Mouse (Mus musculus): Measurements from ENCODE around the gene Ugt1a10. TPM values are rescaled to one million over a fixed set of nuclear protein-coding genes. Genes with fewer than 3 reads are reported as not detected.
"Not testable (repeated sequence)": the region's sequence is repeated elsewhere in the genome, so short reads cannot be mapped to it uniquely, and the experiment has no call there.

Gene Ugt1a10
- polyA plus RNA-seq, 1 experiment from 2014 or later = not detected

DNA sequence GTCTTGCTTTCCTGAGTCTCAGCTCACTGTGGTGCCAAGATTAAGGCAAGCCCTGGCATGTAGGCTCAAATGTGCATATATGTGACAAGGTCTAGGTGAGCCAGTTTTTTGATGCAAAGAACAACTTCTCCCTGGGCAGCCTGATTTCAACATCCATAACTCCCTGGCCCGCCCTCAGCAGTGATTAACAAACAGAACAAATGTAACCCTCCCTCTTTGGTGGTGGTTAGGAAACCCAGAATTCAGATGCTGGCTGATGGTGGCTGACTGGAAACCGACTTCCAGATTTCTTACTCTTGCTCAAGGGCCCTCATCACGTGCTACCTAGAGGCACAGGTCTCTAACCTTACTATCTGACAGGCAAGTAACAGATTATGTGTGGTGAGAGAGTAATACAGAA lies 47.8 kb downstream of the Ugt1a10 start, which contains the start of gene Ugt1a6b:
Gene Ugt1a6b (plus strand): TSS at position 234 of the 400 bp plus-strand sequence.
- not testable (repeated sequence) for H3K9me3 ChIP-seq (replicated peaks); H3K27ac ChIP-seq (replicated peaks); DNase-seq (ENCODE audit: low spot score); H3K27me3 ChIP-seq (ENCODE audit: low read depth, poor library complexity, severe bottlenecking); H3K36me3 ChIP-seq; H3K4me1 ChIP-seq; H3K4me3 ChIP-seq
- WGBS = 81% methylated on average over 3 of the region's 3 CpGs

DNA sequence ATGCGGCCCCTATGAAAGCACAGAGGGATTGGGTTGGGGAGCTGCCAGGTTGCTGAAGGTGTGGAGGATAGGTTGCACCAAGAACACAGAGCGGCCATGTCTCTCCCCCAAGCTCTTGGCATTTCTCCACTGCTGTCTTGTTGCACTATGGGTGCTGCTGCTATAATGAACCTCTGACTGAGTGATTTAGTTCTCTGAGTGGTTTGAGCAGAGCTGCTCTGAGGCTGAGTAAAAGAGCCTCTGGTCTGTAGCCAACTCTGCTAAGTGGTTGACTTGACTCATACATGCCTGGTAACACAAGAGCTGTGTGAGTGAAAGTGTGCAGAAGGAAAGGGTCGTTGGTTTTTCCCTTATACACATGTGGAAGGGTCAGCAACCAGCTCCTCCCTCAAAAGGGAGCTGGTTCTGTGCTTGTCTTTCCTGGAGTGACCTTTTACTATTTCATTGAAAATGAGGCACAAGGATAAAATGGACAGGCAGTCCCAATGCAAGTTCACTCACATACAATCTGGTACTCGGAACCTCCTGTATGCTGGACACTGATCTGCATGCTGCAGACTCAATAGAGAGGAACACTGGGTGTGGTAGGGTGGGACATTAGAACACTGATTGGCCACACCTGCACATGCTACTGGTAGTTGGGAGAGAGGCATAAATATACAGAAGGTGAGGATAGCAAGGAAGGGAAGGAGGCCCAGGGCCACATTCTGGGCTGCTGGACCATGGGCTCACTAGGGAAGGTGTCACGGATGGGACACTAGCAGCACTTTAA lies 48.7 kb downstream of the Ugt1a10 start:
- not testable (repeated sequence) for H3K9me3 ChIP-seq (replicated peaks); DNase-seq (ENCODE audit: low spot score); H3K4me1 ChIP-seq; H3K4me3 ChIP-seq; H3K36me3 ChIP-seq; H3K27ac ChIP-seq (replicated peaks); H3K27me3 ChIP-seq (ENCODE audit: low read depth, poor library complexity, severe bottlenecking)
- 84% methylated on average over 5 of the region's 5 CpGs for WGBS

DNA sequence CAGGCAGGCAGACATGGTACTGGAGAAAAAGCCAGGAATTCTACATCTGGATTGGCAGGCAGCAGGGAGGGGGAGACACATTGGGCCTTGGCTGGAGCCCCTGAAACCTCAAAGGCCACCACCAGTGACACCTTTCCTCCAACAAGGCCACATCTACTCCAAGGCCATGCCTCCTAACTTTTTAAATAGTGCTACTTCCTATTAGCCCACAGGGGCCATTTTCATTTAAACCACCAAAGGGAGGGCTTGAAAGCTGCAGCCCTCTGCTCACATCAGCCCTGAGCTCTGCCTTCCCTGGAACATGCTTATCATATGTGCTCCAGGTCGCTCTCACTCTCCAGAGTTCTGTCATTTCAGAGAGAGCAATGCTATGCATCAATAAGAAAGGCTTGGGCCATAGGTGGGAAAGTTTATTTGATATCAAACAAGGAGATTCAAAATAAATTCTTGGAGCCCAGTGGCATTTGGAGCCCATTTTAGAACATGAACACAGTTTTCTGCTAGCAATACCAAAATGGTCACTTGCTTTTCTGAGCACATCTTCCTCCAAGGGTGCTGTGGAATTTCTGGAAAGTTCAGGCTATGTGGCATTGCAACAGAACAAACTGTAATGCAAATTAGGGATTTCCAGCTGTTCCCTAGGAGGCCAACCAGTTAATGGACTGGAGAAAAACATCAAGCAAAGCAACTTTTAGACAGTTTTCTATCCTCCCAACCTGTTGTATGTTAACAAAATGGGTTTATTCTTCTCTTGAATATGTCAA lies 49.7 kb downstream of the Ugt1a10 start:
- Histone ChIP-seq H3K27ac (replicated peaks) (no peak overlapping the region), H3K4me3 (no peak overlapping the region), H3K4me1 (no peaks in the 10 kb centered on the region), H3K9me3 (replicated peaks) (no peaks in the 10 kb centered on the region), H3K27me3 (ENCODE audit: low read depth, poor library complexity, severe bottlenecking) (no peaks in the 10 kb centered on the region), H3K36me3 (no peaks in the 10 kb centered on the region)
- 93% methylated on average over 1 of the region's 1 CpGs for WGBS
- no peak for DNase-seq (ENCODE audit: low spot score)

DNA sequence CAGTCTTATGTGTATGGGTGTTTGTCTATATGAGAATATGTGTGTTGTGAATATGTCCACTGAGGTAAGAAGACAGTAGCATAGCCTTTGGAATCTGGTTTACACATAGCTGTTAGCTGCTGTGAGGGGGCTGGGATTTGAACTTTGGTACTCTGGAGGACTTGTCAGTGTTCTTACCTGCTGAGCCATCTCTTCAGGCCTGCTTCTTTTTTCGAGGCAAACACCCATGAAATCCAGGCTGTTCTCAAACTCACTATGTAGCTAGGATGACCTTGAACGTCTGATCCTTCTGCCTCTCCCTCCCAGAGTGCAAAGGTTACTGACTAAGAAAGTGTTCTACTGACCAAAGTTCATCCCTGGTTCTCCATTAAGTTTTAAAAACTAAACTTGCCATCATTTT lies 50.5 kb downstream of the Ugt1a10 start:
- H3K4me1 ChIP-seq = no peaks in the 10 kb centered on the region
- H3K27ac ChIP-seq (replicated peaks) = no peak overlapping the region
- DNase-seq (ENCODE audit: low spot score) = no peak
- no peak overlapping the region for H3K4me3 ChIP-seq
- H3K27me3 ChIP-seq (ENCODE audit: low read depth, poor library complexity, severe bottlenecking) = no peaks in the 10 kb centered on the region
- 83% methylated on average over 2 of the region's 2 CpGs for WGBS
- H3K9me3 ChIP-seq (replicated peaks) = no peaks in the 10 kb centered on the region
- no peaks in the 10 kb centered on the region for H3K36me3 ChIP-seq

DNA sequence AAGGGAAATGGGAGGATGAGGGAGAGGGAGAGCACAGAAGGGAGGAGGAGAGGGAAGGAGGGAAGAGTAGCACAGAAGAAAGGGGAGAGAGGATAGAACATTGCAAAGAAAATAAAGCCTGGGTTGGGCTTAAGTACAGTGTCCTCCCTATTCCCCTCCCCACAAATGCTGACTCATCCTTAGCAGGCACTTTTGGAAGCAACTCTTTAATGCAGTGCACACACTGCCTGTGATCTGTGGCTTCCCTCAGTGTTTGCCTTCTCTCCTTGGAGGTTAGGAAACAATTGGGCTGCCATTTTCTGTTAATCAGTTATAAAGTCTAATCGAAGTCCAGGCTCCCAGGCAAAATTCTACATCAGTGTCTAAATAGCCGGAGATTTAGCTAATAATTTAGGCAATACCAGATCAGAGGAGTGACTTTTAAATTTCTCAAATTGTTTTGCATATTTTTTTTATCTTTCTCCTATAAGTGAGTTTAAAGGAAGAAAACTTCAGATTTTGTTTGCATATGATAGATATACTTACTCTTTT lies 53.9 kb downstream of the Ugt1a10 start:
- DNase-seq (ENCODE audit: low spot score) = not testable (repeated sequence)
- 88% methylated on average over 2 of the region's 2 CpGs for WGBS

DNA sequence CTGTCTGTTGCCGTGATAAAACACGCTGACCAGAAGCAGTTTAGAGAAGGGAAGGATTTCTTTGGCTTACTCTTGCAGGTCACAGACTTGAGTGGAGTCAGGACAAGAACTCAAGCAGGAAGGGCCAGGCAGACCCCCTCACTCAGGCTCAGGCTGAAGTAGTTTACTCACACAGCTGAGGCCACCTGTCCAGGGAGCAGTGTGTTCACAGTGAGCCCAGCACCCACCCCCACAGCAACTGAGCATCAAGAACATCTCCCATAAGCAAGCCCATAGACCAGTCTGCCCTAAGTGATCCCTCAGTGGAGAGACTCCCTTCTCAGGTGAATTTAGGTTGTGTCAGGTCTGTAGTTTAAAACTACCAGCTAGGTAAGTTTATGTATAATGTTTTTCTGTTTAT lies 54.4 kb downstream of the Ugt1a10 start:
- not testable (repeated sequence) for H3K4me1 ChIP-seq; H3K36me3 ChIP-seq; H3K4me3 ChIP-seq; DNase-seq (ENCODE audit: low spot score); H3K27me3 ChIP-seq (ENCODE audit: low read depth, poor library complexity, severe bottlenecking); H3K27ac ChIP-seq (replicated peaks); H3K9me3 ChIP-seq (replicated peaks)
- WGBS = 87% methylated on average over 2 of the region's 2 CpGs

More for the DNA sequence above, 53.9 kb downstream of the Ugt1a10 start:
- not testable (repeated sequence) for H3K27me3 ChIP-seq (ENCODE audit: low read depth, poor library complexity, severe bottlenecking); H3K4me1 ChIP-seq; H3K9me3 ChIP-seq (replicated peaks); H3K27ac ChIP-seq (replicated peaks); H3K36me3 ChIP-seq; H3K4me3 ChIP-seq

DNA sequence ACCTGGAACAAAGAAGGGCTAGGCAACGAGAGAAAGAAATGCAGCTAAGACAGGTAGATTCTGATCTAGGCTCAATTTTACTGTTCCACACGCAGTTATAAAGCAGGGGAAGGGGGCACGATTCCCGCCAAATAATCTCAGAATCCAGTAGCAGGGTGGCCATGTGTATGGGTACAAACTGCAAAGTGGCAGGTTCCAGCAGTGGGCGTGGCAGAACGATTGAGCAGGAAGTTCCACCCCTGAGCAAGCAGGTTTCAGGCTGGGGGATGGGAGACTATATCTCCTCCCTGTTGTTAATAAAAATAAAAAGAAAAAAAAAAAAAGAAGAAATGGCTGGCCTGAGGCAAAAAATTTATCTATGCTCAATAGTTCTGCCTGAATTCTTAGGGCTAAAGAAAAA lies 57.6 kb downstream of the Ugt1a10 start:
- not testable (repeated sequence) for H3K4me1 ChIP-seq; H3K27me3 ChIP-seq (ENCODE audit: low read depth, poor library complexity, severe bottlenecking); H3K36me3 ChIP-seq; H3K4me3 ChIP-seq; H3K27ac ChIP-seq (replicated peaks); H3K9me3 ChIP-seq (replicated peaks); DNase-seq (ENCODE audit: low spot score)
- 91% methylated on average over 6 of the region's 6 CpGs for WGBS

DNA sequence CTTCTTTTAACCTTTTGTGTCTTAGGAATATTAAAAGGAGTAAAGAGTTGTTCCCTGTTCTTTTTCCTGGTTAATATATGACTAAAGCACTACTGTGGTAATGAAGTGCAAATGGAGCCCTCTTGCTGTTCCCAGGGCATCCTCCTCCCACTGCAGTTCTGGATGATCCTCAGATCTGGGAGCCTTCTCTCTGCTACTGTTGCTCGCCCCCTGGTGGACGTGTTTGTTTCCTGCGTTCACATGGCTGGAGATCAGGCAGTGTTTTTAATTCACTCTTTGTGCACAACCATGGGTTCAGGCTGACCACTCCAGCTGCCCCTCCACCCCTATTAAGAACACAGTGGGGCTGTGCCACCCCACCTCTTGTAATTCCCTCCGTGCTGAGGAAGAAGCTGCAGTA lies 65.4 kb downstream of the Ugt1a10 start:
- H3K27me3 ChIP-seq (ENCODE audit: low read depth, poor library complexity, severe bottlenecking); H3K9me3 ChIP-seq (replicated peaks); H3K27ac ChIP-seq (replicated peaks); H3K4me3 ChIP-seq; H3K4me1 ChIP-seq; DNase-seq (ENCODE audit: low spot score); H3K36me3 ChIP-seq: not testable (repeated sequence)
- WGBS = 12% methylated on average over 4 of the region's 4 CpGs

DNA sequence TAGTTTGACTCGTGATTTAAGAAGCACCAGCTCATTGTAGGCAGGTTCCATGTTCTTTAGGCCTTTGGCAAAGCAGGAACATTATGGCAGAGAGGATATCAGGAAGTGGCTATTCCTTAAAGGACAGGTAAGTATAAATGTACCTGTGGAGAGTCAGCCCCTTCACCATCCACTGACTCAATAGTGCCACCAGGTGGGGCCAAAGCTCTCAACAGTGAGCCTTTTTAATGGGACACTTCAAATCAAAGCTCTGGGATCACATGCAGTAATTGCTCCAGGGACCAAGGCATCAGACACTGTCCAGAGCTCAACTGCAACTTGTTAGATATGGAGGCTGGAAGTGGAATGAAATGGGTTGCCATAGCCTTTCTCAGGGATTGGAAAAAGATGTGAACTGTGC lies 66.3 kb downstream of the Ugt1a10 start:
- WGBS = no CpG with 5 or more reads among the region's 1 CpGs
- H3K27ac ChIP-seq (replicated peaks); H3K27me3 ChIP-seq (ENCODE audit: low read depth, poor library complexity, severe bottlenecking); H3K9me3 ChIP-seq (replicated peaks); H3K36me3 ChIP-seq; H3K4me3 ChIP-seq; H3K4me1 ChIP-seq; DNase-seq (ENCODE audit: low spot score): not testable (repeated sequence)

DNA sequence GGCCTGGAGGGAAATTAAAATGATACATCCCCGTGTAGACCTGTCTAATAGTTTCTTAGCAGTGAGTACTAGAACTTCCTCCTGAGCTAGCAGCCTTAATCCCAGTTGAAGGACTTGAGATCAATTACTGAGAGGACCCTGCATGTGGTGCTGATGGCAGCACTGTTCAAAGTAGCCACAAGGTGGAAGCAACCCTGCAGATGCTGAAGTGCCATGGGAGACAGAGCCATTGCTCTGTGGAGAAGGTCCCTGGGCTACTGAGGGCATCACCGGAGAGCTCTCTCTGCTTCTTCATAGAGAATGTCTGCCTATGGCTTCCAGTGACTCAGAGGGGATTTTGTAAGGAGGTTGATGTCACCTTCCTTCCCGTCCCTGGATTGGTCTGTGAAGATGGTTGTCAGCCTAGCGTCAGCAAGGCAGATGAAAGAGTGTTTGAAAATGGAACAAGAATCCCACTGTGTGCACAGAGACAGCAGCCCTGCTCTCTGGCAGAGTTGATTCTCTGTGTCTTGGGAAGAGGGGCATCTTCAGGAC lies 70.7 kb downstream of the Ugt1a10 start:
- 77% methylated on average over 4 of the region's 4 CpGs for WGBS
- H3K4me1 ChIP-seq; DNase-seq (ENCODE audit: low spot score); H3K9me3 ChIP-seq (replicated peaks); H3K36me3 ChIP-seq; H3K4me3 ChIP-seq; H3K27me3 ChIP-seq (ENCODE audit: low read depth, poor library complexity, severe bottlenecking); H3K27ac ChIP-seq (replicated peaks): not testable (repeated sequence)

DNA sequence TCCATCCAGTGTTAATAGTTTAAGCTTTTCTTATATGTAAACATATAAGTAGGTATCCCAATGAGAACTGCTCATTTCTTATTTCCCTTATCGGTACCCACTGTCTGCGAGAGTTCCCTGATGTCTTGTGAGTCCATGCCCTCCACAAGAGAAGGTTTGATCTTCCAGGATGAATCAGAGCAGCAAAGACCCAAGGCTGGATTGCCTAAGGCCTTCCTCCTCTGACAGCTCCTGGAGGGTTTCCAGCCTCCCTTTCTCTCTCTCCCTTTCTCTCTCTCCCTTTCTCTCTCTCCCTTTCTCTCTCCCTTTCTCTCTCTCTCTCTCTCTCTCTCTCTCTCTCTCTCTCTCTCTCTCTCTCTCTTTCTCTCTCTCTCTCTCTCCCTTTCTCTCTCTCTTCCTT lies 73.9 kb downstream of the Ugt1a10 start:
- H3K9me3 ChIP-seq (replicated peaks); H3K27me3 ChIP-seq (ENCODE audit: low read depth, poor library complexity, severe bottlenecking); H3K36me3 ChIP-seq; H3K27ac ChIP-seq (replicated peaks); H3K4me3 ChIP-seq; DNase-seq (ENCODE audit: low spot score); H3K4me1 ChIP-seq: not testable (repeated sequence)
- 91% methylated on average over 2 of the region's 2 CpGs for WGBS

DNA sequence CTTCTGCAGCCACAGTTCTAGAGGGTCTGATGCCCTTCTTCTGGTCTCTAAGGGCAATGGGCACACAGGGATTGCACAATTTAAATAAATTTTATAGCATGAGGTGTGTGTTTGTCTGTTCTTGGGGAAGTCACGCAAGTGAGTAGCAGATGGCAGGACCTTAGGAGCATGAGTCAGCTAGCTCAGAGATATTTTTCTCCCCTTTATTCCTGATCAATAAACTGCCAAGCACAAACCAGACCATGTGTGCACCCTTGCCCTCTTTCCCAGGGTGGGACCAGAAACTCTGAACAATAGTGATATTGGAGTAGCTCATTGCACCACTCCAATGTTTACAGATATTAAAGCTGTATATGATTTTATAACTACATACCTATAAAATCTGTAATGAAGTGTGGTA lies 75.0 kb downstream of the Ugt1a10 start:
- H3K4me3 ChIP-seq; H3K36me3 ChIP-seq; H3K4me1 ChIP-seq; H3K27me3 ChIP-seq (ENCODE audit: low read depth, poor library complexity, severe bottlenecking); H3K9me3 ChIP-seq (replicated peaks); H3K27ac ChIP-seq (replicated peaks); DNase-seq (ENCODE audit: low spot score): not testable (repeated sequence)
- WGBS = 97% methylated on average over 1 of the region's 1 CpGs

DNA sequence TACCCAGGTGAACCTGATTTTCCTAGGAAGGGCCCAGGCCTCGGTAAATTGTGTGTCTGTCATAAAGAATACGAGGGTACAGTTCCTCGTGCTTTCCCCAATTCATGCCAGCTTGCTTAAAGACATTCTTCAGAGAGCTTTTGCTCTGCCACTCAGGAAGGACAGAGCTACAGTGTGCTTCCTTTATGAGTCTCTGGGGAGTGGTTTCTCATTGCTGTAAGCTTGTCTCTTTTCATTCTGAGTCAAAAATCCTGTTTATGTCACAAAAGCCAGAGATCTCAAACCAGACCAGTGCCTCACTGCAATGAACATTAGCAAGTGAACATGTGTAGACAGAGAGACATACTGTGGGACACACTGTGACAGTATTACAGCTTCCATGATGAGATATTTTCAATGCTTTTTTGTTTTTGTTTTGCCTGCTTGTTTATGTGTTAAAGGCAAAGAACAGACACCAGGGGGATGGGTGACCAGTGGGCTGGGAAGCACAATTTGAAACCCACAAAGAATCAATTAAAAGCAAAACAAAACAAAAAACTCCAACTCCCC lies 78.8 kb downstream of the Ugt1a10 start:
- H3K27ac ChIP-seq (replicated peaks) = 0 out of 2 replicates have a peak overlapping the region, but pooled peaks have one; percentile 52
- H3K27me3 ChIP-seq (ENCODE audit: low read depth, poor library complexity, severe bottlenecking) = no peaks in the 10 kb centered on the region
- H3K4me1 ChIP-seq = peaks cover 3% of the 10 kb centered on the region
- 86% methylated on average over 3 of the region's 3 CpGs for WGBS
- no peaks in the 10 kb centered on the region for H3K9me3 ChIP-seq (replicated peaks)
- H3K36me3 ChIP-seq = no peaks in the 10 kb centered on the region
- no peak for DNase-seq (ENCODE audit: low spot score)
- no peak overlapping the region for H3K4me3 ChIP-seq
